Mouse (Mus musculus) CD8-positive naive resting alpha-beta T cell, adult 2 months (primary cell): ENCODE measurements at regions not wholly inside any gene's neighbourhood (a gene's known extent, or its start where the extent isn't known, plus 50 kb on each side); places are given as distances from the start of the nearest gene placed in this dataset.

ENCODE experiments used
- DNase-seq, 2 experiments: peaks; one replicate each; pipeline ENCODE4 v3.0.0; 2022; ENCODE audit warnings: low read depth in 2 of 2, low spot score in 2 of 2

GRCm38 (mm10) chrX:35683332-35683731 is 205.3 kb upstream of the Dock11 start:
- DNase-seq, result peak in 1 of 2 experiments; percentile 0
